Mouse (Mus musculus) megakaryocyte, embryonic 14.5 days (primary cell): ENCODE data around the gene L1cam.

Experiments used
- FLI1 ChIP-seq: IDR thresholded peaks from 2 replicates; pipeline ENCODE4 v1.6.1; 2012; ENCODE audit warnings: low read length, inconsistent platforms, mixed read lengths
- GATA1 ChIP-seq: IDR thresholded peaks from 3 replicates; pipeline ENCODE4 v1.6.1; 2012; ENCODE audit warnings: mixed read lengths, low read length, inconsistent platforms, borderline replicate concordance

DNA sequence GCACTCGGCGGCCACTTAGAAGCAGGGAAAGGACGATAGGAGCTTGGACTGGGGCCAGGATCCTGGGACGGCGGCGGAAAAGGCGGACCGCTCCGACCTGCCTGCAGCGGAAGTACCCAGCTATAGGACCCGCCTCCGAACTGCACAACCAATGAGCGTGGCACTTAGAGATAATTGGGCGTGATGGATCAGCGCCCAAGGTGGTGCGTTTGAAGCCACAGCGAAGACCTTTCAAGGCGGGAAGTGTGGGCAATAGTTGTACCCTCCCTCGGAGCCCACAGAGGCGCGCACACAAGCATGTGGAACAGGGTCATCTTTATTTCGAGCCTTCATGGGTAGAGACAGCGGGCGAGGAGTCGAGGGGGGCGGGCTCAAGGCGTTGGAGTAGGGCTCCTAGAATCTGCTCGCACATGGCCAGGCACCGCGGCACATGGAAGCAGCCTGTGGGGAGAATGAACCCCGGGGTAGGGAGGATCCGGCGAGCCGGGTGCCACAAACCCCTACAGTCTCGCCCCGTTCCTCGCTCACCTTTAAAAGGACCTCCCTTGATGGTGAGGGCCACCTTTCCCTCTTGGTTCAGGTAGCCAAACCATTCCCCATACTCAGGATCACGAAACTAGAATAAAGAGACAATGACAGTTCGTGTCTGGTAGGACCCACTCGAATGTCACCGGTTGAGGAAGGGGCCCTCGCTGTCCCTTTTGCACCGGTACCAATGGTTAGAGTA lies 26.1 kb upstream of the L1cam start, which contains the start of the genes Arhgap4 and Naa10:
- TF ChIP-seq GATA1 (no peak), FLI1 (no peak)
